Mouse (Mus musculus): ENCODE measurements around the gene Ppil2.

GRCm38 (mm10) chr16:17085636-17086035 is 25.4 kb downstream of the Ppil2 start:
- TF ChIP-seq POLR2A (IDR thresholded peaks at IDR 0.05; ENCODE audit: low read depth, low read length), result no peak
- no peak for TF ChIP-seq CTCF (IDR thresholded peaks at IDR 0.05; ENCODE audit: extremely low read depth, insufficient read depth, insufficient read length, insufficient replicate concordance)

Measured in spleen, adult 2 months (tissue).